Mouse (Mus musculus): ENCODE results near the gene Zbtb38.
A peak's percentile ranks its signal among the peaks of the same experiment; 100 is the strongest.

Gene Zbtb38

GRCm38 (mm10) chr9:96752603-96753114, at the start of gene Zbtb38:
Zbtb38 (minus strand) TSS chr9:96752831.
- DNase-seq (ENCODE audit: low spot score) = no peak

DNA sequence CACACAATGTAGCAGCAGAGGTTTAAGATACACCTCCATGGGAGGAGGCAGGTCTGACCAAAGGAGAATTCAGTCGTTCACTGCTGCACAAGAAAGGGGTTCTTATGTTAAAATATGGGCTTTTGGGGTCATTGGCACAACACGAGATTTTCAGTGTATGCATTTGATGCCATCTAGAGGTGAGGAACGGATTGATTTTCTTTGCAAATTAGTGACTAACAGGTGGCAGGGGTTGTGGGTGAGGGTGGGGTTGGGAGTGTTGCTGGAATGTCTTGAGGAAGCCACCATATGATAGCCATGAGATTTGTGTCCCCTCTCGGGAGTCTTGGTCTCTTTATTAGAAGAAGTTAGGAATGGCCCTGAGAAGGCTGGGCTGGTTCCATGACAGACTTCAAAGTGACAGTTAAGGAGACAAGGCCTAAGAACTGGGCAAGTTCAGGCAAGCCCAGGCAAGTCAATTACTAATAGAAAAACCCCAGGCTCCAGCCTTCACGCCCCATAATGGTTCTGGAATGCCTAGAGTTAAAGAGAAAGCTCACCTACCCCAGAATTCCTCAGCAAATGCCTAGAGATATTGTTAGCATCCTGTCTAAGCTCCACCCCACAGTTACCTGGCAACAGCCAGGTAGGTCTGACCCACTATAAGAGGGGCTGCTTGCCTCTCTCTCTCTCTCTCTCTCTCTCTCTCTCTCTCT, 47.6 kb upstream of the Zbtb38 start:
- DNase-seq (ENCODE audit: low spot score) = no peak

DNA sequence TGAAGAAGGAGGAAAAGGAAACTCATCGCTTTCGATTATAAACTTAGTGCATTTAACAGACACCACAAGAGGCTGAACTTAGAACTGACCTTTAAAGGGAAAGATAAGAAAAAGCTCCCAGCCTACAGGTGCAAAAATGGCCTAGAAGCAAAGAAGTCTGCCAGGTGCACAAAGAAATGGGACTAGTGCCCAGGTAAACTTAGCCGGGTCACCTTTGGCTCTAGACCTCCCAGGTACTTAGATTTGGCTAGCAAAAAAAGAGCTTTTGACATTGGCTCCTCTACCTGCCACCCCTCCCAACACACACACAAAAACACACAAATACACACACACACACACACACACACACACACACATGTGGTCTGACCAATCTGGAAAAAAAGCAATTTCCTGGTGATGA, 44.7 kb upstream of the Zbtb38 start:
- DNase-seq (ENCODE audit: low spot score) = no peak

DNA sequence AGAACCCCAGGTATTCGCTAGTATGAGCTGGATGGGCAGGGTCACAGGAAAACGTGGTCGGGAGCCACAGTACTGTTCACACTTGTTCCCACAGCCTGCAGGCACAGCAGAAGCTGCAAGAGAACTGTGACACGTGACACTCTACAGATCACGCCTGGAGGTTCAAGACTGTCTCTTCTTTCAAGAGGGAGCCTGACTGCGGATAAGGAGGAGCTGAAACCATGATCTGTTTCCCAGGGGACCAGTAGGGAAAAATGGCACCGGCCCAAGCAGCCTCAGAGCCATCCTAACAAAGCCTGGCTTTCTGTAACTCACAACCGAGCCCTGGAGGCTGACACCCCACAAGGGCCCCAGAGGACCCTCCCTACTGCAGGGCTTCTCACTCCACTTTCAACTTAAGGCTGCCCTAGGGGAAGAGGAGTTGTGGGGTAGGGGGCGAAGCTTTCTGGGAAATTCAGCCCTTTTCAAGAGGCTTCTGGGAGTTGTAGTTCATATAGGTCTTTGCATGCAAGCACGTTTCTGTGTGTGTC, 42.8 kb upstream of the Zbtb38 start:
- DNase-seq (ENCODE audit: low spot score) = peak; percentile 23

DNA sequence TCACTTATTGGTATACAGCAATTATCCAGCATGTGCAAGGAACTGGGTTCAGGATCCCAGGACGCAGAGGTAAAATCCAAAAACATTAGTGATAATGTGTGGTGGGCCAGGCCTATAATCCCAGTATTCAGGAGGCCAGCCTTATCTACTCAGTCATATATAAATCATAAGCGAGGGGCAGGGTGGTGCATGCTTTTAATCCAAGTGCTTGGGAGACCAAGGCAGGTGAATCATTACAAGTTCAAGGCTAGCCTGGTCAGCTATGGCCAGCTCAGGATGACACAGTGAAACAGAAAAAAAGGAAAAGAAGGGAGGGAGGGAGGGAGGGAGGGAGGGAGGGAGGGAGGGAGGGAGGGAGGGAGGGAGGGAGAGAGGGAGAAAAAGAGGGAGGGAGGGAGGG, 42.0 kb upstream of the Zbtb38 start:
- DNase-seq (ENCODE audit: low spot score) = no peak

DNA sequence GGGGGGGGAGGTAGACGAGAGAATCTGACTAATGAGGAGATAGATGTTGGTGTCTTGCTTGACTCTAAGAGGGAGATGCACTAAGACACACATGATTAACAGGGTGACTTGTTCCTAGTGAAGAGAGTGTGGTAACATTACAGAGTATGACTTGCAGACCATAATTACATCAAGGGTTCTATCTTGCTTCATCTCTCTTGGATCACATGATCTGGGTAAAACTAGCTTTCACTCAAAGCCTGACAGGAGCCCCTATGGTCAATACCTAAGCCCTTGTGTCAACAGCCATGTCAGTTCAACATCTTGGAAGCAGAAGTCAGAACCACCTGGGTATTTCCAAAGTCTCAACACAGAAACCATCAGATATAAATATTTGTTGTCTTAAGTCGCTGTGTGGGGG, 39.9 kb upstream of the Zbtb38 start:
- no peak for DNase-seq (ENCODE audit: low spot score)

- DNase-seq (ENCODE audit: low spot score) = no peak
Measured at GRCm38 (mm10) chr9:96790389-96791007, 37.9 kb upstream of the Zbtb38 start.

- DNase-seq (ENCODE audit: low spot score) = no peak
Measured at GRCm38 (mm10) chr9:96789906-96790305, 37.3 kb upstream of the Zbtb38 start.

- peak; percentile 8 for DNase-seq (ENCODE audit: low spot score)
Measured at GRCm38 (mm10) chr9:96787797-96788196, 35.2 kb upstream of the Zbtb38 start.

- DNase-seq (ENCODE audit: low spot score) = no peak
Measured at GRCm38 (mm10) chr9:96785871-96786342, 33.3 kb upstream of the Zbtb38 start.

- peak; percentile 63 for DNase-seq (ENCODE audit: low spot score)
Measured at GRCm38 (mm10) chr9:96785187-96785586, 32.6 kb upstream of the Zbtb38 start.

- peak; percentile 22 for DNase-seq (ENCODE audit: low spot score)
Measured at GRCm38 (mm10) chr9:96783667-96784066, 31.0 kb upstream of the Zbtb38 start.

GRCm38 (mm10) chr9:96783258-96783657, 30.6 kb upstream of the Zbtb38 start:
- no peak for DNase-seq (ENCODE audit: low spot score)

DNA sequence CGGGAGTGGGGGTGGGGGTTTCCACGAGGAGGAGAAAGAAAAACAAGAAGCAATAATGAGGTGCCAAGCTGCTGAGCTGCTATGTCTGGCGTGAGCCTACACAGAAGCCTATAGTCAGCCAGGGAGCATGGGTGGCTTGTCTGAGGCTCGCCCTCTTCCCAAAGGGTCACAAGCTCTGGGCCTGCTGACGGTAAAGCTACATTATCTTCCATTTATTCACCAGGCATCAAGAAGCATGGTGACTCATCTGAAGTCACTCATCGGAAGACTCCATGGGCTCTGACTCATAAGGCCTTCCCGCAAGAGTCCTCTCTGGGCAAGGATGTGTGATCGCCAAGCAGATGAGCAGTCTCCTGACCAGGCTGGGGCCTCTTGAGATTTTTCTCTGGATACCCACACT, 29.4 kb upstream of the Zbtb38 start:
- DNase-seq (ENCODE audit: low spot score) = no peak

- peak; percentile 64 for DNase-seq (ENCODE audit: low spot score)
Measured at GRCm38 (mm10) chr9:96773146-96773545, 20.5 kb upstream of the Zbtb38 start.

GRCm38 (mm10) chr9:96770443-96770842, 17.8 kb upstream of the Zbtb38 start:
- no peak for DNase-seq (ENCODE audit: low spot score)

DNA sequence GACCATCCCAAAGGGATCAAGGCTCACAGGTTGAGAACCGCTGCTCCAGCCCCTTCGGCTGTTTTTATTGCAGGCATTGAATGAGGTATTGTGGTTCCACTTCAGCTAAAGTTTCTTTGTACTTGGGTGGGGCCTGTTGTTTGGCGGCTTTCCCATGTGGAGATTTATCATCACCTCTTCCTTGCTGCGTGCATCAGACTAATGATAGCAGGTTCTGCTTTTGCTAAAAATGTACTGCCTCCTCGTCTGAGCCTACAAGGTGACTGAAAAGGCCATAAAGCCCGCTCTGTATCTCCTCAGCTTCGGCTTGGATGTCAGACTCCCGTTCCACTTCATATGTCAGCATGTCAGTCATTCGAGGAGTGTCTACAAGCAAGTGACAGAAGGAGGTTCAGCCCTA, 17.0 kb upstream of the Zbtb38 start:
- no peak for DNase-seq (ENCODE audit: low spot score)

DNA sequence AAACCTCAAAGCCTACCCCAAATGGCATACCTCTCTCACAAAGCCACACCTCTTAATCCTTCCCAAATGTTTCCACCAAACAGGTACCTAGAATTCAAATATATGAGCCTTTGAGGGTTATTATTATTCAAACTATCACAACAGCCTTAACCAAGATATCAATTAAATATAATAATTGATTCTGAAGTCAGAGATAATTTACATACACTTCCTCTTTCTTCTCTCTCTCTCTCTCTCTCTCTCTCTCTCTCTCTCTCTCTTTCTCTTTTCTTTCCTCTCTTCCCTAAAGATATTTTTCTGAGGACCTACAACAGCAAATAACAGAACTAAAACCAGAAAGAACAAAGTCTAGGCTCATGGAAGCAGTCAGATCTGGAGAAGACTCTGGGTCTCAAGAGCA, 15.2 kb upstream of the Zbtb38 start:
- no peak for DNase-seq (ENCODE audit: low spot score)

DNA sequence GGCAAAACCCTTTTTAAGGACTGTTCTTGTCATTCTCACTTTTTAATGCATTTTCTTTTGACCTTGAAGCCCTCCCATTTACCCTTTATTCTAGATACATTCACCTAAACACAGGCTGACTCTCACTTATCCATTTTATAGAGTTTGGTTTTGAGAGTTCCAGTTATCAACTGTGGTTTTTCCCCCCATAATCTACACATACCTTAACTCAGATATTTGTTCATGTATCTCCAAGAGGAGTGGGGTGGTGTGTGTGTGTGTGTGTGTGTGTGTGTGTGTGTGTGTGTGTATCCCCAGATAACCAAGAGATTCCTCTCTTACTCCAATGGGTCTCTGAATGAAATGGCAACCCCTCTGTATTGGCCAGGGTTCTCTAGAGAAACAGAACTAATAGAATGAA, 13.4 kb upstream of the Zbtb38 start:
- DNase-seq (ENCODE audit: low spot score) = no peak

- DNase-seq (ENCODE audit: low spot score) = no peak
Measured at GRCm38 (mm10) chr9:96765410-96765809, 12.8 kb upstream of the Zbtb38 start.

GRCm38 (mm10) chr9:96763847-96764631, 11.4 kb upstream of the Zbtb38 start:
- DNase-seq (ENCODE audit: low spot score) = no peak

GRCm38 (mm10) chr9:96763025-96763424, 10.4 kb upstream of the Zbtb38 start:
- no peak for DNase-seq (ENCODE audit: low spot score)
